Mouse (Mus musculus) adipocyte (in vitro differentiated cells): Measurements from ENCODE around the gene Abi3.

Experiments used
- DNase-seq: peaks from one replicate; pipeline ENCODE4 v3.0.0-alpha.2; 2016; ENCODE audit warnings: low spot score

The Abi3 gene

GRCm38 (mm10) chr11:95838999-95839868 lies 3.0 kb downstream of the Abi3 start:
- DNase-seq = no peak

- no peak for DNase-seq
These were observed 3.7 kb downstream of the Abi3 start for GRCm38 (mm10) chr11:95838598-95838997.

- peak; percentile 87 for DNase-seq
These were observed 5.2 kb downstream of the Abi3 start, which contains the start of gene Gngt2 for GRCm38 (mm10) chr11:95837059-95837458. Gene Gngt2 (plus strand): TSS chr11:95837216.

GRCm38 (mm10) chr11:95836433-95836832 lies 5.8 kb downstream of the Abi3 start:
- no peak for DNase-seq

GRCm38 (mm10) chr11:95835832-95836231 lies 6.4 kb downstream of the Abi3 start:
- no peak for DNase-seq

- DNase-seq = no peak
These were observed 7.2 kb downstream of the Abi3 start for GRCm38 (mm10) chr11:95834742-95835710.

GRCm38 (mm10) chr11:95834143-95834667 lies 8.1 kb downstream of the Abi3 start:
- DNase-seq = no peak

GRCm38 (mm10) chr11:95833631-95834142 lies 8.6 kb downstream of the Abi3 start:
- DNase-seq = no peak

GRCm38 (mm10) chr11:95833006-95833570 lies 9.2 kb downstream of the Abi3 start:
- no peak for DNase-seq

GRCm38 (mm10) chr11:95832129-95833005 lies 9.9 kb downstream of the Abi3 start:
- no peak for DNase-seq

GRCm38 (mm10) chr11:95831641-95832040 lies 10.6 kb downstream of the Abi3 start:
- DNase-seq = no peak

GRCm38 (mm10) chr11:95831276-95831619 lies 11.0 kb downstream of the Abi3 start:
- DNase-seq = no peak

- no peak for DNase-seq
These were observed 11.6 kb downstream of the Abi3 start for GRCm38 (mm10) chr11:95830411-95831275.

GRCm38 (mm10) chr11:95829526-95830050 lies 12.7 kb downstream of the Abi3 start:
- DNase-seq = no peak

- DNase-seq = peak; percentile 37
These were observed 13.9 kb downstream of the Abi3 start for GRCm38 (mm10) chr11:95828181-95828964.

GRCm38 (mm10) chr11:95827464-95828085 lies 14.7 kb downstream of the Abi3 start:
- peak; percentile 86 for DNase-seq

- no peak for DNase-seq
These were observed 15.2 kb downstream of the Abi3 start for GRCm38 (mm10) chr11:95827168-95827447.

GRCm38 (mm10) chr11:95826317-95827167 lies 15.7 kb downstream of the Abi3 start:
- DNase-seq = no peak
